Comparison of ENCODE assay signal across 27 mouse cellular contexts in the genomic region with DNA sequence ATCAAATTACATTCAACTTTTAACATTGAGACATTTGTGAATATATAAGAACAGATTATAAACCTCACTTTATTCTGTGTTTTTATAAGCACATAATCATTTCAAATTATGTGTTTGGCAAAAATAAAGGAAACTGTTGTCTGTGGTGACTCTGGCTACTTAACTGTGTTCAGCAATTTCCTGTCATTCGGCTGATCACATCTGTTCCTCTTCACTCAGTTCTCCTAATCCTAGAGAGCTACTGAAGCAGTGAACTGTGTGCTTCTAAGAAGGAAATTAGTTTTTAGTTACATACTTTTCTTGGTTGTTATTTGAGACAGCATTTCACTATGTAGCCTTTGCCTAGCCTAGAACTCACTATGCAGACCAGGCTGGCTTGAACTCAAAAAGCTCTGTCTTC.
DNase-seq lines count a peak whose midpoint lies in the region; ATAC-seq lines count a peak whose summit lies in the region.
"Had no signal": no experiment of that assay in that cellular context is flagged by ENCODE, and none has a peak within 500 bp of the region (broad histone marks: within the 10 kb centered on the region; RNA-seq: fewer than 3 reads in every experiment).

No protein-coding gene starts in this region.

- no peaks in the 10 kb centered on the region for H3K9me3 ChIP-seq in liver, embryonic 15.5 days (replicated peaks)
- H3K9me3 ChIP-seq in liver, embryonic 11.5 days (ENCODE audit: control insufficient read depth, low read length): no peaks in the 10 kb centered on the region
- no peaks in the 10 kb centered on the region for H3K9me3 ChIP-seq in midbrain, embryonic 15.5 days
- H3K9me3 ChIP-seq: embryonic facial prominence, embryonic 12.5 days; forebrain, embryonic 10.5 days; forebrain, embryonic 15.5 days; G1E; hindbrain, embryonic 12.5 days; intestine, embryonic 15.5 days; liver, embryonic 12.5 days; lung, embryonic 15.5 days; midbrain, embryonic 12.5 days had no signal

- peaks cover 16% of the 10 kb centered on the region for H3K4me1 ChIP-seq in liver, embryonic 15.5 days (replicated peaks)
- peaks cover 3% of the 10 kb centered on the region; the same call in 1 of the 2 replicates for H3K4me1 ChIP-seq in liver, embryonic 11.5 days (replicated peaks; ENCODE audit: control insufficient read depth, insufficient read depth, low read length)
- H3K4me1 ChIP-seq in midbrain, embryonic 15.5 days: no peaks in the 10 kb centered on the region
- H3K4me1 ChIP-seq: forebrain, embryonic 15.5 days; hindbrain, embryonic 12.5 days; intestine, embryonic 15.5 days; lung, embryonic 15.5 days; midbrain, embryonic 12.5 days had no signal

- H3K4me3 ChIP-seq in liver, embryonic 15.5 days (replicated peaks): no peak overlapping the region
- no peak overlapping the region for H3K4me3 ChIP-seq in liver, embryonic 11.5 days (ENCODE audit: low read depth, low read length)
- no peak overlapping the region for H3K4me3 ChIP-seq in midbrain, embryonic 15.5 days
- H3K4me3 ChIP-seq: embryonic facial prominence, embryonic 12.5 days; forebrain, embryonic 10.5 days; forebrain, embryonic 15.5 days; hindbrain, embryonic 12.5 days; intestine, embryonic 15.5 days; liver, embryonic 12.5 days; lung, embryonic 15.5 days; midbrain, embryonic 12.5 days had no signal

- WGBS in liver, embryonic 15.5 days (ENCODE audit: insufficient replicate concordance): 25% methylated on average over 1 of the region's 1 CpGs
- 49% methylated on average over 1 of the region's 1 CpGs for WGBS in liver, embryonic 11.5 days
- WGBS in midbrain, embryonic 15.5 days: 57% methylated on average over 1 of the region's 1 CpGs

- H3K27ac ChIP-seq in liver, embryonic 15.5 days (replicated peaks): peak overlapping the region; percentile 51; the same call in 1 of the 2 replicates
- H3K27ac ChIP-seq in liver, embryonic 11.5 days (ENCODE audit: low read depth, low read length): no peak overlapping the region; the same call in 1 of the 2 replicates
- no peak overlapping the region for H3K27ac ChIP-seq in midbrain, embryonic 15.5 days
- H3K27ac ChIP-seq: embryonic facial prominence, embryonic 12.5 days; forebrain, embryonic 10.5 days; forebrain, embryonic 15.5 days; hindbrain, embryonic 12.5 days; hindbrain, postnatal 0 days; intestine, embryonic 15.5 days; liver, embryonic 12.5 days; lung, embryonic 15.5 days; midbrain, embryonic 12.5 days had no signal

- no peaks in the 10 kb centered on the region for H3K27me3 ChIP-seq in liver, embryonic 15.5 days
- H3K27me3 ChIP-seq in liver, embryonic 11.5 days (replicated peaks; ENCODE audit: control insufficient read depth, insufficient read depth, low read length): no peaks in the 10 kb centered on the region
- no peaks in the 10 kb centered on the region for H3K27me3 ChIP-seq in midbrain, embryonic 15.5 days (replicated peaks)
- H3K27me3 ChIP-seq: embryonic facial prominence, embryonic 12.5 days; forebrain, embryonic 15.5 days; hindbrain, embryonic 12.5 days; intestine, embryonic 15.5 days; liver, embryonic 12.5 days; lung, embryonic 15.5 days; midbrain, embryonic 12.5 days had no signal

- H3K9ac ChIP-seq in liver, embryonic 15.5 days: no peak overlapping the region
- no peak overlapping the region for H3K9ac ChIP-seq in liver, embryonic 11.5 days (ENCODE audit: low read depth, low read length)
- no peak overlapping the region for H3K9ac ChIP-seq in midbrain, embryonic 15.5 days
- H3K9ac ChIP-seq: embryonic facial prominence, embryonic 12.5 days; forebrain, embryonic 15.5 days; hindbrain, embryonic 12.5 days; intestine, embryonic 15.5 days; liver, embryonic 12.5 days; lung, embryonic 15.5 days; midbrain, embryonic 12.5 days had no signal

- no peak for DNase-seq in liver, embryonic 11.5 days (ENCODE audit: low spot score)
- DNase-seq in A20 (ENCODE audit: low read depth, low spot score): peak; percentile 28
- DNase-seq in MEL-GATA-1-ER (ENCODE audit: extremely low read depth, low read depth): peak; percentile 69
- no peak for DNase-seq in urinary bladder, postnatal 36 days (ENCODE audit: low spot score in 2 of 2)
- DNase-seq in neural tube, embryonic 10.5 days (ENCODE audit: extremely low spot score, low spot score): no peak
- DNase-seq: adrenal gland, postnatal 25 days; cerebellum, adult 18-20 months; cerebellum, postnatal 10 days; gastrocnemius, postnatal 36 days; heart, postnatal 14 days; kidney, adult 2 months; kidney, postnatal 10 days; layer of hippocampus, adult 9-11 months; thymus, adult 2 months had no signal

- no peak for ATAC-seq in liver, embryonic 15.5 days (ENCODE audit: insufficient read depth)
- no peak for ATAC-seq in liver, embryonic 11.5 days (replicated peaks; ENCODE audit: low FRiP score)
- ATAC-seq in hematopoietic stem cell, adult 5-6 weeks (replicated peaks in 1 of 2; ENCODE audit: insufficient read depth in 1 of 2, low FRiP score in 2 of 2, low TSS enrichment in 1 of 2, low read depth in 1 of 2, poor library complexity in 2 of 2, severe bottlenecking in 2 of 2): peak; percentile 61 to 62; a peak in 1 of 4 replicates
- ATAC-seq in midbrain, embryonic 15.5 days (replicated peaks): no peak
- ATAC-seq: forebrain, embryonic 15.5 days; hindbrain, postnatal 0 days; intestine, embryonic 15.5 days; liver, embryonic 12.5 days had no signal

- 0 out of 2 replicates have a peak, but pooled peaks cover 4% of the 10 kb centered on the region for H3K36me3 ChIP-seq in liver, embryonic 15.5 days (replicated peaks)
- H3K36me3 ChIP-seq in liver, embryonic 11.5 days (ENCODE audit: control insufficient read depth, insufficient read depth, low read length): no peaks in the 10 kb centered on the region
- H3K36me3 ChIP-seq in midbrain, embryonic 15.5 days (replicated peaks): no peaks in the 10 kb centered on the region
- H3K36me3 ChIP-seq: embryonic facial prominence, embryonic 12.5 days; forebrain, embryonic 15.5 days; intestine, embryonic 15.5 days; liver, embryonic 12.5 days; lung, embryonic 15.5 days; midbrain, embryonic 12.5 days had no signal

- H3K4me2 ChIP-seq in liver, embryonic 15.5 days: no peak overlapping the region
- H3K4me2 ChIP-seq in liver, embryonic 11.5 days: no peak overlapping the region
- H3K4me2 ChIP-seq in midbrain, embryonic 15.5 days: no peak overlapping the region
- H3K4me2 ChIP-seq: embryonic facial prominence, embryonic 12.5 days; forebrain, embryonic 15.5 days; hindbrain, embryonic 12.5 days; intestine, embryonic 15.5 days; liver, embryonic 12.5 days; lung, embryonic 15.5 days; midbrain, embryonic 12.5 days had no signal

Comparison
In these comparisons a context has a peak if more than half of its experiments do, and no peak if none do; other contexts are left out.
1. ATAC-seq: peak in hematopoietic stem cell, adult 5-6 weeks (2 of 2); none in liver, embryonic 15.5 days (single experiment), liver, embryonic 11.5 days (single experiment) and midbrain, embryonic 15.5 days (single experiment).
2. DNase-seq: peak in A20 (single experiment) and MEL-GATA-1-ER (single experiment); none in liver, embryonic 11.5 days (single experiment), urinary bladder, postnatal 36 days (0 of 2) and neural tube, embryonic 10.5 days (single experiment).